Mouse (Mus musculus) induced T-regulatory cell, adult 2 months (primary cell): ENCODE measurements around the gene Cxcl13.
"Not testable (repeated sequence)": the region's sequence is repeated elsewhere in the genome, so short reads cannot be mapped to it uniquely, and the experiment has no call there.

Experiments
- DNase-seq: peaks from one replicate; pipeline ENCODE4 v3.0.0-alpha.2; 2012; ENCODE audit warnings: low read depth

Gene Cxcl13

GRCm38 (mm10) chr5:95956651-95957050, at the start of gene Cxcl13:
Gene Cxcl13, plus strand, starts transcription at chr5:95956951.
- no peak for DNase-seq

GRCm38 (mm10) chr5:95911006-95911405, 45.7 kb upstream of the Cxcl13 start:
- DNase-seq, result no peak

DNA sequence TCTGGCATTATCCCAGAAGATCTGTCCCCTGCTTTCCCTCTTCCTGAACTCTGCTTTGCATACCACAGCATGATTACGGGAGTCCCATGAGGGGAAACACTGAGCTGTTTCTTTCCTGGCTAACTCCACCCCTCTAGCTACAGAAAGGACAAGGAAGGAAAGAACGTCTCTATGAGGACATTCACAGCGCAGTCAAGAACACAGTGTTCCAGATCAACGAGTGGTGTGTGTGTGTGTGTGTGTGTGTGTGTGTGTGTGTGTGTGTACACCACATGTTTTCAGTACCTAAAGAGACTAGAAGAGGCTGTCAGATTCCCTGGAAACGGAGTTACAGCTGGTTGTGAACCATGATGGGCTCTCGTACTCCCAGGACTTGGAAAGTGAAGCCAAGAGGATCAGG, 38.3 kb upstream of the Cxcl13 start:
- no peak for DNase-seq

- DNase-seq, result no peak
Measured at GRCm38 (mm10) chr5:95924023-95924422, 32.7 kb upstream of the Cxcl13 start.

- DNase-seq, result no peak
Measured at GRCm38 (mm10) chr5:95925204-95925930, 31.4 kb upstream of the Cxcl13 start.

DNA sequence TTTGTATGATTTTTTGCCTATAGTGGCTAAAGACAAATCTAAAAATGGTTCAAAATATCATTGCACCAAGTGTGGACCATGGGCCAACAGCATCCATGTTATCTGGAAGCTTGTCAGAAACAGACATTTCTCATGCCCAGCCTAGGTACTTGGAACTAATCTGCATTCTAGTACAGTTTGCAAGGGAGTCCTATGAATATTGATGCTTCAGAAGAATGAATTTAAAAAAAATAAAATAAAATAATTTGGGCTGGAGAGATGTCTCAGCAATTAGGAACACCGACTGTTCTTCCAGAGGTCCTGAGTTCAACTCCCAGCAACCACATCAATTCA, 30.9 kb upstream of the Cxcl13 start:
- no peak for DNase-seq

DNA sequence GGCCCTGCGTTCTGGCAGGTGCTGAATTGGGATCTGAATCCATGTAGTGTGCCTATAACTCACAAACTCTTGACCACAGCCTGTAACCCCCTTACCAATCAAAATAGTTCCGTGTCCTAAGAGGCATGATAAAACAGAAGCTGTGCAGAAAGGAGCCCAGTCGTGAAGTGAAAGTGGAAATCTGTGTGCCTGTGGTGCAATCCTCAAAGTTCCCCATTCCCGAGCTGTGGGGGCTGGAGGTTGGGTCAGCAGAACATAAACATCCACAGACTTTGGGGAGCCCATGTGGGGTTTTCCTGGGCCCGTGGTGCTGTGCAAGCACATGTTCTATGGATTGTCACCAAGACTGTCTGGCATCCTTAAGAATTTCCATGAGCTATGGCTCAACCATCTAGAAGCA, 21.7 kb upstream of the Cxcl13 start:
- DNase-seq, result no peak

DNA sequence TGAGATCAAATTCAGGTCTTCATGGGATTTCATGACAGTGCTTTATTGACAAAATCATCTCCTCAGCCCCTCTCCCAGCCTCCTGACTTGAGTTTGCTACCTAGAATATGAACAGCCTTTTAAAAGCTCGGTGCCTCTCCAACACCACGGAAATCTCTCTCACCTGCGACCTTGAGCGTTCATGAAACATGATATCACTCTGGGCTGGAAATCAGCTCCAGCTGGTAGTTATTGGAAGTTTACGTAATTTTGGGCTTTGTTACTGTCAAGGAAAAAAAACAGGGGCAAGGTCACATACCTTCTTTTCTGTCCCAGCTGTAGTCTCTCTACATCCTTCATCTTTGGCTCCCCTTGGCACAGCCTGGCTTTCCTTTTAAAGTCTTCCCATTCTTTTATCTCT, 20.7 kb upstream of the Cxcl13 start:
- no peak for DNase-seq

GRCm38 (mm10) chr5:95937129-95937528, 19.6 kb upstream of the Cxcl13 start:
- DNase-seq, result no peak

DNA sequence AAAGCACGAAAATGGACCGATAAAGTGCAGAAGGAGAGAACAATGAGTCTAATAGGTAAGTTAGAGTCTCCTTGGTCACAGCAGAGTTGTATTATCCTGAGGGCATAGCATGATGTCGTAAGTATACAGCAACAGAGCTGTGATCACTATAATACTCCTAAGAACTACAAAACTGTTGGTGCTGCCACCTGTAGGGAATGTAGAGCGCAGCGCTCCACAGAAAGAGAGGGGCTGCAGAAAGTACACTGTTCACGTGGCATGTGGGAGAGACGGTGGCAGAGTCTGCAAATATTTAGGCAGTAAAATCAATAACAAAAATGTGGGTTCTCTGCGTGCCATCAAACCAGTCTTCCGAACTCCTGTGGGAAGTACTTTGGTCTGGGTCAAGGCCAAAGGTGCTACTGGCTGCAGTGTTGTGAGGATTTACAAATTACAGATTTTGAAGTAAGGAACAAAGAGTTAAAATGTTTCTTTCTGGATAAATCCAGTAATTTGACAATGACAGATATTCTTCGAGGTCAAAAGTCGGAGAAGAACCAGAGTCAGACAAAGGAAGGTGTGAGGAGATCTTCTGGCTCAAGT, 18.6 kb upstream of the Cxcl13 start:
- no peak for DNase-seq

GRCm38 (mm10) chr5:95940682-95941221, 16.0 kb upstream of the Cxcl13 start:
- no peak for DNase-seq

DNA sequence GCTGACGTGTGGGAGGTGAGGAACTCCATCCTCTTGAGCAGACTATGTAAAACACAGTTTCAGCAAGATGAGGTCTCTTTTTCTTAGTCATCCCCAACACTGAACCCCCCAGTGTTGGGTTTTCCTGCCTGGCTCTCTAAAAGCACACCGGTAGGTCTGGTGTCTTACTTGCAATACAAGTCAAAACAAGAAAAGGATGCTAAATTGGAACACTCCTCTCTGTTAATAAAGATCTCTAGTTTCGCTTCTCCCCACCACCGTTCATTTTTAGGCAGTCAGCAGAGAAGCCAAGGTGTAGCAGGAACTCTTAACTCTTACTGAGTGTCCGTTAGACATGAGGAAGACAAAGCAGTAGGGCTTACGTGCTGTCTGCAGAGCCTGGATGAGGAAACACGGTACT, 15.2 kb upstream of the Cxcl13 start:
- DNase-seq, result no peak

DNA sequence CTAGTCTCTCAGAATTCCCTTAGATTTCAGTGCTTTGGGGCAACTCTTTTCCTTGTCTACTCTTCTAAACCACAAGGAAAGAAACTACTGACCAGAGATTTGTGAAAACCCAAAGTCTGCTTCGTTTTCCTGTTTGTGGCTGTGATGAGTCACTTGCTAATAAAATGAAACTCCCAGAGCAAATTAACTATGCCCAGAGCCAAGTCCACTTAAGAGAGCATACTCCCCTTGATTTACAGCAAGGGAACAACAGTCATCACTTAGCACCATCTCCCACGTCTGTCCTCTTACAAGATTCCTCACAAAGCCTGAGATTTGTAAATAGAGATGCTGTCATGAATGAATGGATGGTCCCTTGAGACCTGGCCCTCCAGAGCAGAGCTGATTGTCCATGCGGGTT, 11.6 kb upstream of the Cxcl13 start:
- no peak for DNase-seq

- no peak for DNase-seq
Measured at GRCm38 (mm10) chr5:95946344-95946743, 10.4 kb upstream of the Cxcl13 start.

DNA sequence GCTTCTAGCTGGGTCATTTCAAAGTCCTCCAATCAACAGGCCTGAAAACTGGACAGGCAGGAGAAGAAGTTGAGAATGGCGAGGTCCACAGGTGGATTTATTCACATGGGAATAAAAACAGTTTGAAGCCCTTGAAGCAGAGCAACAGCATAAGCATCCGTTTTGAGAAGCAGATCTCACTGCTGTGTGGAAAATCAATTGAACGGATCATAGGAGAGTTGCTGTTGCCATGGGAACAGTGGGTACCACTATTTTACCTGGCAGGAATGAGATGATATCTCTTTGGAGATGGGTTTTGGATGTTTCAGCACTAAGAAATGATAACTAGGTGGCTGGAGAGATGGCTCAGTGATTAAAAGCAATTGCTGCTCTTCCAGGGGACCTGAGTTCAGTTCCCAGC, 8.1 kb upstream of the Cxcl13 start:
- DNase-seq, result no peak

GRCm38 (mm10) chr5:95949946-95950701, 6.6 kb upstream of the Cxcl13 start:
- peak; percentile 55 for DNase-seq

- DNase-seq, result no peak
Measured at GRCm38 (mm10) chr5:95964940-95965339, 8.2 kb downstream of the Cxcl13 start.

DNA sequence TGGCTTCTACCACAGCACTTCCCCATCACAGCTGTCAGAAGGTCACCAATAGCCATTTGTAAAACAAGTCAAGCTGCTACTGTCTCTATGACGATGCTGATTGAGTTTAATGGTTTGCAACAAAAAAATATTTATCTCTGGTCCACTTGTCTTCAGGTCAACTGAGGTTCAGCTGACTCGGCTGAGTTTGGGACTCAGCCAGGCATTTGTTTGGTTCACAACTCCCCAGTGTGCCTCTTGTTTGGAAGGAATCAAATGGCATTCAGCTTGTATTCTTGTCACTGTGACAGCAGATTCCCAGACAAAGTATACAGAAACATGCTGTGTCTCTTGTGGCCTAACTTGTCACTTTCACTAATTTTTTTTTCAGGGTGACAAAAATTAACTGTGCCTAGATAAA, 9.9 kb downstream of the Cxcl13 start:
- DNase-seq, result no peak

DNA sequence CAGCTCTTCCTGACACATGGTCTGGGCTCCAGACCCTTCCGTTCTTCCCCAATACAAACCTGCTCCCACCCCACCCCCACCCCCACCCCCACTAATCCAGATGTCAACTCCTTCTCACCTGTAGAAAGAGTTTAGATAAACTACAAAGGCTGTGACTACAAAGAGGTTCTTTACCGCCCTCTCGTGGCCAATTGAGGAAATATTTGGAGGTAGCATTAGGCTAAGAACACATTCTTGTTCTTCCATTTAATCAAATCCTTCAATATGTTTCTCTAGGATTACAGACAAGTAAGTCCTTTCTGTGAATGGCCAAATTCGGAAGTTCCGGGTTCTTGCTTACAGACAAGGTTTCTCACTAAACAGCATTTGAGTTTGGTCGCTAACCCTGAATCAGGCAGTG, 14.1 kb downstream of the Cxcl13 start:
- peak; percentile 55 for DNase-seq

DNA sequence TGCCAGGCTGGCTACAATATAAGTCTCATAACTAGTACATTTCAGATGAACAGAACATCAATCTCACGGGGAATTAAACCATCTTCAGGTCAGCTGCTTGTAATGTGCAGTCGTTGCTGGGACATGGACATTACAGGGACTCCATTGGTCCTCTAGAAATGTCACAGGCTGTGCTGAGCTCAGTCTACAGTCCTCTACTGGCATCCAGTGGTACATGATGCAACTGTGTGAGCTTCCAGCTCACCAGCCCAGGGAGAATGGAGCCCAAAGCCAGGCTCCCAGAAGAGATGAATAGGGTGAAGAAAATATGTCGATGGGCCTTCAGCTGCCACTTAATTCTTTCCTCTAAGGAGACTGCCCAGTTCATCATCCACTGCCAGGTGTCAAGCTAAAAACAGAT, 15.5 kb downstream of the Cxcl13 start:
- no peak for DNase-seq

GRCm38 (mm10) chr5:95973806-95974205, 17.1 kb downstream of the Cxcl13 start:
- DNase-seq, result not testable (repeated sequence)

- no peak for DNase-seq
Measured at GRCm38 (mm10) chr5:95976299-95976698, 19.5 kb downstream of the Cxcl13 start.

GRCm38 (mm10) chr5:95983797-95984486, 27.2 kb downstream of the Cxcl13 start:
- no peak for DNase-seq
